In genomic region chr1:90204821-90205220, GRCm38 (mm10) we compare ENCODE assay signal across 9 mouse cellular contexts. TPM values are rescaled to one million over a fixed set of nuclear protein-coding genes. Genes with fewer than 3 reads are reported as not detected.
DNase-seq lines count a peak whose midpoint lies in the region; ATAC-seq and TF ChIP-seq lines count a peak whose summit lies in the region.
"Had no signal": no experiment of that assay in that cellular context is flagged by ENCODE, and none has a peak within 500 bp of the region (broad histone marks: within the 10 kb centered on the region; RNA-seq: fewer than 3 reads in every experiment).

No protein-coding gene starts in this region.

- H3K27me3 ChIP-seq in heart, adult 2 months (ENCODE audit: control insufficient read depth, insufficient read depth, low read length): no peaks in the 10 kb centered on the region
- H3K27me3 ChIP-seq in forebrain, postnatal 0 days (ENCODE audit: insufficient read depth, low read length): peaks cover 9% of the 10 kb centered on the region; the same call in 1 of the 2 replicates
- peaks cover 53% of the 10 kb centered on the region for H3K27me3 ChIP-seq in liver, embryonic 14.5 days (ENCODE audit: control insufficient read depth, insufficient read depth, low read length)

- no peak for ATAC-seq in forebrain, postnatal 0 days
- no peak for ATAC-seq in liver, embryonic 14.5 days (ENCODE audit: insufficient read depth)

- peak overlapping the region; percentile 84 for H3K4me3 ChIP-seq in heart, adult 2 months
- peak overlapping the region; percentile 42 for H3K4me3 ChIP-seq in forebrain, postnatal 0 days (ENCODE audit: low read depth, low read length)
- H3K4me3 ChIP-seq in liver, embryonic 14.5 days (ENCODE audit: insufficient read depth in 1 of 2, low read depth in 2 of 2, low read length in 2 of 2): peak overlapping the region in 1 of 2 experiments; percentile 28; a peak in 2 of 4 replicates

- H3K27ac ChIP-seq in heart, adult 2 months: peak overlapping the region; percentile 98
- peak overlapping the region; percentile 70 for H3K27ac ChIP-seq in forebrain, postnatal 0 days (ENCODE audit: low read depth, low read length)
- no peak overlapping the region for H3K27ac ChIP-seq in liver, embryonic 14.5 days

- no peak for DNase-seq in heart, adult 2 months
- DNase-seq in heart, postnatal 36 days: no peak
- peak; percentile 35 for DNase-seq in 3T3-L1 (ENCODE audit: low read depth, low spot score)
- DNase-seq in forebrain, postnatal 0 days: no peak
- DNase-seq in liver, embryonic 14.5 days (ENCODE audit: low read depth in 3 of 3, low spot score in 3 of 3): no peak
- DNase-seq in adrenal gland, postnatal 14 days: no peak
- DNase-seq in right cerebral cortex, postnatal 25 days: no peak
- no peak for DNase-seq in right cerebral cortex, postnatal 36 days (ENCODE audit: low spot score in 2 of 2)
- DNase-seq: spleen, adult 18-20 months had no signal

- H3K4me1 ChIP-seq in heart, adult 2 months (ENCODE audit: control insufficient read depth, insufficient read depth, low read length): peaks cover 26% of the 10 kb centered on the region
- peaks cover 15% of the 10 kb centered on the region; the same call in 1 of the 2 replicates for H3K4me1 ChIP-seq in forebrain, postnatal 0 days (ENCODE audit: insufficient read depth)
- H3K4me1 ChIP-seq in liver, embryonic 14.5 days (replicated peaks; ENCODE audit: control insufficient read depth in 2 of 2, insufficient read depth in 2 of 2, low read length in 1 of 2): no peaks in the 10 kb centered on the region

- H3K9ac ChIP-seq in heart, adult 2 months (ENCODE audit: low read depth, low read length): peak overlapping the region; percentile 66
- peak overlapping the region; percentile 46 for H3K9ac ChIP-seq in forebrain, postnatal 0 days
- peak overlapping the region; percentile 9; the same call in 1 of the 2 replicates for H3K9ac ChIP-seq in liver, embryonic 14.5 days (replicated peaks)

- H3K9me3 ChIP-seq in forebrain, postnatal 0 days (ENCODE audit: low read length): no peaks in the 10 kb centered on the region
- no peaks in the 10 kb centered on the region for H3K9me3 ChIP-seq in liver, embryonic 14.5 days (ENCODE audit: control insufficient read depth, low read length)

- H3K79me2 ChIP-seq in heart, adult 2 months (replicated peaks; ENCODE audit: control insufficient read depth, insufficient read depth, low read length): no peaks in the 10 kb centered on the region; the same call in none of the 2 replicates

- no peak for TF ChIP-seq POLR2A in heart, adult 2 months (IDR thresholded peaks at IDR 0.05; ENCODE audit: insufficient read depth, low read depth, low read length)

- peak overlapping the region; percentile 47 for H3K4me2 ChIP-seq in forebrain, postnatal 0 days (ENCODE audit: low read depth)
- H3K4me2 ChIP-seq in liver, embryonic 14.5 days (ENCODE audit: low read depth): no peak overlapping the region

- intact Hi-C loops in heart, adult 2 months (cut with DNase I): loop anchor here (1.0 to 5.0 kb wide), 4 partner anchors 40 to 383 kb away; no protein-coding TSS in a partner anchor
- intact Hi-C loops in heart, postnatal 36 days (cut with DNase I): loop anchor here (1.0 to 5.0 kb wide), 5 partner anchors 40 to 383 kb away; no protein-coding TSS in a partner anchor

- 26% methylated on average over 1 of the region's 1 CpGs for WGBS in heart, adult 2 months
- WGBS in forebrain, postnatal 0 days: 12% methylated on average over 1 of the region's 1 CpGs
- WGBS in liver, embryonic 14.5 days (ENCODE audit: insufficient replicate concordance): 36% methylated on average over 1 of the region's 1 CpGs

- TF ChIP-seq CTCF in heart, adult 2 months (IDR thresholded peaks at IDR 0.05): no peak
- no peak for TF ChIP-seq CTCF in forebrain, postnatal 0 days (IDR thresholded peaks at IDR 0.05; ENCODE audit: low read depth)
- no peak for TF ChIP-seq CTCF in liver, embryonic 14.5 days (IDR thresholded peaks at IDR 0.05; ENCODE audit: low read depth)

- TF ChIP-seq EP300 in heart, adult 2 months (IDR thresholded peaks at IDR 0.05; ENCODE audit: insufficient read depth, low read depth, low read length): no peak
- TF ChIP-seq EP300 in liver, embryonic 14.5 days (IDR thresholded peaks at IDR 0.05; ENCODE audit: low read depth): no peak

- H3K36me3 ChIP-seq in heart, adult 2 months (ENCODE audit: control insufficient read depth, insufficient read depth, low read length): peaks cover 9% of the 10 kb centered on the region
- H3K36me3 ChIP-seq in forebrain, postnatal 0 days (ENCODE audit: insufficient read depth): no peaks in the 10 kb centered on the region
- H3K36me3 ChIP-seq in liver, embryonic 14.5 days (replicated peaks; ENCODE audit: control insufficient read depth, insufficient read depth, low read depth): no peaks in the 10 kb centered on the region

RNA-seq across cellular contexts. Expression of gene Ackr3, which starts 1.0 kb away (rescaled TPM):
- 10 to 100 TPM; 56.5 to 58.0 TPM for total RNA-seq in heart, adult 2 months (2021)
- polyA plus RNA-seq in heart, adult 2 months (2012; rRNA removed): 186 and 351 TPM in 2 replicates
- 10 to 100 TPM; 56.4 to 92.5 TPM for total RNA-seq in heart, postnatal 36 days (2021)
- total RNA-seq in forebrain, postnatal 0 days (2014; rRNA removed): 7.3 and 10.0 TPM in 2 replicates
- 10.2 and 11.9 TPM in 2 replicates for polyA plus RNA-seq in forebrain, postnatal 0 days (2015; fragmentation: Nextera tagmentation; extraction: Ambion mirVana)
- polyA plus RNA-seq in liver, embryonic 14.5 days (2012; rRNA removed): 3.3 and 3.7 TPM in 2 replicates
- 1.9 and 2.1 TPM in 2 replicates for polyA plus RNA-seq in liver, embryonic 14.5 days (2014; fragmentation: Nextera tagmentation; extraction: Ambion mirVana)
- 66.0 and 91.4 TPM in 2 replicates for total RNA-seq in adrenal gland, postnatal 14 days (2021)

RNA-seq across cellular contexts. Expression of gene Iqca, which starts 51.6 kb away (rescaled TPM):
- total RNA-seq in heart, adult 2 months (2021): not detected
- 0.43 TPM in 1 of 2 replicates, not detected in the other for polyA plus RNA-seq in heart, adult 2 months (2012; rRNA removed)
- not detected for total RNA-seq in heart, postnatal 36 days (2021)
- 0.52 and 0.92 TPM in 2 replicates for total RNA-seq in forebrain, postnatal 0 days (2014; rRNA removed)
- 0.60 and 1.5 TPM in 2 replicates for polyA plus RNA-seq in forebrain, postnatal 0 days (2015; fragmentation: Nextera tagmentation; extraction: Ambion mirVana)
- polyA plus RNA-seq in liver, embryonic 14.5 days (2012; rRNA removed): 0.04 and 0.12 TPM in 2 replicates
- polyA plus RNA-seq in liver, embryonic 14.5 days (2014; fragmentation: Nextera tagmentation; extraction: Ambion mirVana): 0.28 and 0.29 TPM in 2 replicates
- total RNA-seq in adrenal gland, postnatal 14 days (2021): not detected in 2 replicates

Comparison
In these comparisons a context has a peak if more than half of its experiments do, and no peak if none do; other contexts are left out.
1. H3K9ac ChIP-seq: peak in every context shown above with its lines; median percentile 66 in heart, adult 2 months; 46 in forebrain, postnatal 0 days; 9 in liver, embryonic 14.5 days.